Mouse (Mus musculus) MEL (cell line): ENCODE results near the gene Lrp10. TPM values are rescaled to one million over a fixed set of nuclear protein-coding genes. Genes with fewer than 3 reads are reported as not detected.
A peak's percentile ranks its signal among the peaks of the same experiment; 100 is the strongest.

Source experiments
- DNase-seq: peaks from one replicate; pipeline ENCODE4 v3.0.0; 2011; ENCODE audit warnings: low read depth, low spot score
- H3K27ac ChIP-seq: 2 replicates; pipeline ENCODE4 v1.5.1; 2012; ENCODE audit warnings: low read depth, mild to moderate bottlenecking, control low read depth, low read length, moderate library complexity; ENCODE audit not compliant: control insufficient read depth
- H3K27me3 ChIP-seq, 2 experiments: fragments of 150-350 bp in 1 of 2; sonication (generic) in 1 of 2; 2 replicates each; pipeline ENCODE4 v1.6.1; 2012; ENCODE audit warnings: low read length in 2 of 2, mild to moderate bottlenecking in 2 of 2, improper control_type of control experiment in 1 of 2, moderate library complexity in 1 of 2; ENCODE audit not compliant: insufficient read depth in 2 of 2, control insufficient read depth in 1 of 2
- H3K36me3 ChIP-seq, 2 experiments: 2 replicates each; pipeline ENCODE4 v1.6.1; 2012 to 2014; ENCODE audit warnings: low read length in 2 of 2, improper control_type of control experiment in 1 of 2, inconsistent platforms in 1 of 2, mild to moderate bottlenecking in 1 of 2; ENCODE audit not compliant: insufficient read depth in 2 of 2, control insufficient read depth in 1 of 2
- H3K4me1 ChIP-seq, 2 experiments: fragments of 150-350 bp in 1 of 2; sonication (generic) in 1 of 2; 2 replicates each; pipeline ENCODE4 v1.6.1; 2012; ENCODE audit warnings: low read length in 2 of 2, improper control_type of control experiment in 1 of 2, mild to moderate bottlenecking in 1 of 2; ENCODE audit not compliant: insufficient read depth in 2 of 2, control insufficient read depth in 1 of 2
- H3K4me3 ChIP-seq, 2 experiments: fragments of 150-350 bp in 1 of 2; sonication (generic) in 1 of 2; 2 replicates each; pipeline ENCODE4 v1.5.1; 2012; ENCODE audit warnings: low read depth in 2 of 2, low read length in 2 of 2, mild to moderate bottlenecking in 2 of 2, moderate library complexity in 2 of 2, control low read depth in 1 of 2, improper control_type of control experiment in 1 of 2; ENCODE audit not compliant: control insufficient read depth in 1 of 2, insufficient read depth in 1 of 2
- H3K79me2 ChIP-seq: 2 replicates; pipeline ENCODE4 v1.6.1; 2012; ENCODE audit warnings: mild to moderate bottlenecking, low read length, moderate library complexity; ENCODE audit not compliant: control insufficient read depth, poor library complexity, insufficient read depth
- H3K9ac ChIP-seq: 2 replicates; pipeline ENCODE4 v1.6.1; 2012; ENCODE audit warnings: low read depth, mild to moderate bottlenecking, control low read depth, low read length, moderate library complexity; ENCODE audit not compliant: control insufficient read depth, poor library complexity, severe bottlenecking
- H3K9me3 ChIP-seq: fragments of 150-350 bp; sonication (generic); replicated peaks from 2 replicates; pipeline ENCODE4 v1.6.1; 2012; ENCODE audit warnings: mild to moderate bottlenecking, low read length, improper control_type of control experiment, moderate library complexity; ENCODE audit not compliant: insufficient read depth
- BHLHE40 ChIP-seq: IDR thresholded peaks from 2 replicates; pipeline ENCODE4 v1.6.1; 2012; ENCODE audit warnings: low read depth, mild to moderate bottlenecking, inconsistent platforms, low read length, improper control_type of control experiment, borderline replicate concordance
- CHD1 ChIP-seq: IDR thresholded peaks from 2 replicates; pipeline ENCODE4 v1.6.1; 2012; ENCODE audit warnings: low read depth, mild to moderate bottlenecking, inconsistent platforms, low read length, improper control_type of control experiment
- CHD2 ChIP-seq: IDR thresholded peaks from 2 replicates; pipeline ENCODE4 v1.6.1; 2011; ENCODE audit warnings: low read length, improper control_type of control experiment
- CTCF ChIP-seq, 3 experiments: IDR thresholded peaks in 2 of 3; conservative IDR thresholded peaks in 1 of 3; 2 replicates each; pipeline ENCODE4 v1.5.1; 2011 to 2012; ENCODE audit warnings: low read length in 3 of 3, low read depth in 2 of 3, mild to moderate bottlenecking in 2 of 3, improper control_type of control experiment in 1 of 3, inconsistent platforms in 1 of 3, mixed read lengths in 1 of 3, moderate library complexity in 1 of 3; ENCODE audit not compliant: control insufficient read depth in 1 of 3, insufficient read depth in 1 of 3, poor library complexity in 1 of 3, severe bottlenecking in 1 of 3
- E2F4 ChIP-seq: IDR thresholded peaks from 2 replicates; pipeline ENCODE4 v1.6.1; 2011; ENCODE audit warnings: low read depth, low read length, improper control_type of control experiment, borderline replicate concordance
- ELF1 ChIP-seq: IDR thresholded peaks from 2 replicates; pipeline ENCODE4 v1.6.1; 2014; ENCODE audit warnings: low read depth, mild to moderate bottlenecking, inconsistent platforms, low read length, improper control_type of control experiment, moderate library complexity
- EP300 ChIP-seq, 2 experiments: IDR thresholded peaks; 2 replicates each; pipeline ENCODE4 v1.6.1; 2011; ENCODE audit warnings: improper control_type of control experiment in 2 of 2, low read length in 2 of 2, low read depth in 1 of 2, mild to moderate bottlenecking in 1 of 2
- ETS1 ChIP-seq: IDR thresholded peaks from 2 replicates; pipeline ENCODE4 v1.6.1; 2012; ENCODE audit warnings: low read depth, mild to moderate bottlenecking, inconsistent platforms, low read length, improper control_type of control experiment, moderate library complexity
- GABPA ChIP-seq: IDR thresholded peaks from 2 replicates; pipeline ENCODE4 v1.6.1; 2012; ENCODE audit warnings: low read depth, mild to moderate bottlenecking, inconsistent platforms, low read length, improper control_type of control experiment, moderate library complexity
- GATA1 ChIP-seq: IDR thresholded peaks from 2 replicates; pipeline ENCODE4 v1.6.1; 2011; ENCODE audit warnings: low read depth, low read length, improper control_type of control experiment
- HCFC1 ChIP-seq: IDR thresholded peaks from 2 replicates; pipeline ENCODE4 v1.6.1; 2012; ENCODE audit warnings: low read depth, mild to moderate bottlenecking, inconsistent platforms, low read length, improper control_type of control experiment, moderate library complexity
- JUND ChIP-seq: IDR thresholded peaks from 2 replicates; pipeline ENCODE4 v1.6.1; 2011; ENCODE audit warnings: low read depth, mild to moderate bottlenecking, improper control_type of control experiment, low read length
- KAT2A ChIP-seq: conservative IDR thresholded peaks from 2 replicates; pipeline ENCODE4 v1.6.1; 2012; ENCODE audit warnings: low read depth, low read length, improper control_type of control experiment, inconsistent platforms
- MAFK ChIP-seq: IDR thresholded peaks from 2 replicates; pipeline ENCODE4 v1.6.1; 2011; ENCODE audit warnings: low read depth, mild to moderate bottlenecking, low read length, improper control_type of control experiment, borderline replicate concordance
- MAX ChIP-seq: IDR thresholded peaks from 2 replicates; pipeline ENCODE4 v1.6.1; 2011; ENCODE audit warnings: low read length, improper control_type of control experiment
- MAZ ChIP-seq: IDR thresholded peaks from 2 replicates; pipeline ENCODE4 v1.6.1; 2012; ENCODE audit warnings: low read depth, mild to moderate bottlenecking, inconsistent platforms, low read length, improper control_type of control experiment
- MEF2A ChIP-seq: IDR thresholded peaks from 2 replicates; pipeline ENCODE4 v1.6.1; 2014; ENCODE audit warnings: low read depth, mild to moderate bottlenecking, inconsistent platforms, low read length, improper control_type of control experiment; ENCODE audit not compliant: poor library complexity, insufficient replicate concordance, severe bottlenecking; ENCODE audit errors: extremely low read depth
- MXI1 ChIP-seq: IDR thresholded peaks from 2 replicates; pipeline ENCODE4 v1.6.1; 2011; ENCODE audit warnings: mild to moderate bottlenecking, low read depth, low read length, improper control_type of control experiment
- MYB ChIP-seq: IDR thresholded peaks from 2 replicates; pipeline ENCODE4 v1.6.1; 2011; ENCODE audit warnings: mild to moderate bottlenecking, low read depth, low read length, improper control_type of control experiment
- MYC ChIP-seq: IDR thresholded peaks from 2 replicates; pipeline ENCODE4 v1.6.1; 2011; ENCODE audit warnings: low read depth, mild to moderate bottlenecking, low read length, improper control_type of control experiment, moderate library complexity
- POLR2A ChIP-seq, 2 experiments: IDR thresholded peaks; 2 replicates each; pipeline ENCODE4 v1.6.1; 2011 to 2012; ENCODE audit warnings: low read length in 2 of 2, mild to moderate bottlenecking in 2 of 2, control low read depth in 1 of 2, improper control_type of control experiment in 1 of 2, low read depth in 1 of 2, moderate library complexity in 1 of 2; ENCODE audit not compliant: control insufficient read depth in 1 of 2, insufficient read depth in 1 of 2, poor library complexity in 1 of 2
- POLR2AphosphoS5 ChIP-seq: IDR thresholded peaks from 2 replicates; pipeline ENCODE4 v1.6.1; 2012; ENCODE audit warnings: low read depth, borderline replicate concordance, mild to moderate bottlenecking, inconsistent platforms, low read length, moderate library complexity, mixed read lengths
- RAD21 ChIP-seq: IDR thresholded peaks from 2 replicates; pipeline ENCODE4 v1.6.1; 2011; ENCODE audit warnings: mild to moderate bottlenecking, low read depth, low read length, improper control_type of control experiment
- RCOR1 ChIP-seq: IDR thresholded peaks from 2 replicates; pipeline ENCODE4 v1.6.1; 2012; ENCODE audit warnings: low read depth, mild to moderate bottlenecking, inconsistent platforms, low read length, improper control_type of control experiment
- SIN3A ChIP-seq: IDR thresholded peaks from 2 replicates; pipeline ENCODE4 v1.6.1; 2012; ENCODE audit warnings: low read length, improper control_type of control experiment, inconsistent platforms
- SMC3 ChIP-seq: IDR thresholded peaks from 2 replicates; pipeline ENCODE4 v1.6.1; 2011; ENCODE audit warnings: low read depth, low read length, improper control_type of control experiment
- TAL1 ChIP-seq: IDR thresholded peaks from 2 replicates; pipeline ENCODE4 v1.6.1; 2012; ENCODE audit warnings: mild to moderate bottlenecking, inconsistent platforms, low read length, moderate library complexity, mixed read lengths
- TBP ChIP-seq: IDR thresholded peaks from 2 replicates; pipeline ENCODE4 v1.8.0; 2011; ENCODE audit warnings: low read depth, low read length, improper control_type of control experiment
- TCF12 ChIP-seq: IDR thresholded peaks from 2 replicates; pipeline ENCODE4 v1.6.1; 2014; ENCODE audit warnings: low read depth, mild to moderate bottlenecking, inconsistent platforms, low read length, improper control_type of control experiment, moderate library complexity
- UBTF ChIP-seq: IDR thresholded peaks from 2 replicates; pipeline ENCODE4 v1.6.1; 2012; ENCODE audit warnings: low read depth, mild to moderate bottlenecking, inconsistent platforms, low read length, improper control_type of control experiment, moderate library complexity, borderline replicate concordance; ENCODE audit not compliant: insufficient read depth
- USF1 ChIP-seq: IDR thresholded peaks from 2 replicates; pipeline ENCODE4 v1.6.1; 2014; ENCODE audit warnings: low read depth, mild to moderate bottlenecking, inconsistent platforms, low read length, improper control_type of control experiment, moderate library complexity
- USF2 ChIP-seq, 2 experiments: IDR thresholded peaks; 2 replicates each; pipeline ENCODE4 v1.6.1; 2011 to 2012; ENCODE audit warnings: improper control_type of control experiment in 2 of 2, low read length in 2 of 2, borderline replicate concordance in 1 of 2, inconsistent platforms in 1 of 2, low read depth in 1 of 2, mild to moderate bottlenecking in 1 of 2; ENCODE audit not compliant: insufficient read depth in 1 of 2
- ZC3H11A ChIP-seq: IDR thresholded peaks from 2 replicates; pipeline ENCODE4 v1.6.1; 2012; ENCODE audit warnings: low read depth, mild to moderate bottlenecking, inconsistent platforms, low read length, improper control_type of control experiment
- ZKSCAN1 ChIP-seq: IDR thresholded peaks from 2 replicates; pipeline ENCODE4 v1.6.1; 2012; ENCODE audit warnings: low read depth, mild to moderate bottlenecking, inconsistent platforms, low read length, improper control_type of control experiment, moderate library complexity
- ZMIZ1 ChIP-seq: IDR thresholded peaks from 2 replicates; pipeline ENCODE4 v1.6.1; 2012; ENCODE audit warnings: low read depth, mild to moderate bottlenecking, inconsistent platforms, low read length, improper control_type of control experiment, moderate library complexity
- ZNF384 ChIP-seq: IDR thresholded peaks from 2 replicates; pipeline ENCODE4 v1.6.1; 2012; ENCODE audit warnings: low read depth, mild to moderate bottlenecking, inconsistent platforms, low read length, improper control_type of control experiment
- polyA plus RNA-seq, 2 experiments: library from polyadenylated mRNA; stranded (reverse) in 1 of 2; unstranded in 1 of 2; fragments of >175 nt in 1 of 2; fragments of >200 nt in 1 of 2; gene quantifications; 2 replicates each; pipeline versions ENCODE4 v1.2.1 to v1.2.4; 2012; ENCODE audit warnings: low replicate concordance in 2 of 2, low read depth in 1 of 2; ENCODE audit not compliant: insufficient read length in 2 of 2, insufficient read depth in 1 of 2, missing spikeins in 1 of 2
- total RNA-seq: library from RNA; depleted of rRNA; stranded (reverse); fragments of 300-350 nt; gene quantifications from 2 replicates; pipeline ENCODE4 v1.2.3, GENCODE M21; 2012

Lrp10 gene
- total and polyA plus RNA-seq, 3 experiments, result 53.6 to 110 TPM; not detected in 1

DNA sequence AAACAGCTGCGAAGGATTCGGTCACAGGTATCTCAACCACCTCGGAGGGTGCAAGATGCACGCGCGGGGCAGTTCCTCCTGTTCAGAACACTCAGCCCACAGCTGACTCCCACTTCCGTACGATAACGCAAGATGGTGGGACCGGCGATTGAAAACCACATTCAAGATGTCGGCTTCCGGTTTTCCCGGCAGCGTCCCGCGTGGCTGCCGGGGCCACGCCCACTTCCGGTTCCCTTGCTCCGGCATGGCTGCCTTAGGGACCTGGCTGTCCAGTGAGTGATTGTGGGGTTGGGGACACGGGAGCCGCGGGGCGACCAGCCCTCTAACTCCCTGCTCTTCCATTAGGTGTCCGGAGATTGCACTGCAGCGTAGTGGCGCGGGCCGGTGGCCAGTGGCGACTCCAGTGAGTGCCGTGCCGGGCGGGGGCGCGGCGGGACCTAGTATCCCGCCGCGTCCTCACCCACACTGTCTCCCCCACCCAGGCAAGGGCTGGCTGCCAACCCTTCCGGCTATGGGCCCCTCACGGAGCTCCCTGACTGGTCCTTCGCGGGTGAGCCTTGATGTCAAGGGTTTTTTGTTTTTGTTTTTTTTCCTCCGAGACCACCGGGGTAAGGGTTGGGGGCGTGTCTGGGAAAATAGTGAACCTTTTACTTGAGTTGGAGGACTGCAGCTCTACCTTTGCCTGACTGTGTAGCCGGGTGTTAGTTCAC, 37.1 kb upstream of the Lrp10 start, which contains the start of gene Mrpl52:
Gene Mrpl52, plus strand, starts transcription at position 221 of the 710 bp plus-strand sequence.
- Histone ChIP-seq H3K4me1 (peaks cover 5 to 42% of the 10 kb centered on the region in 2 experiments; a peak in 3 of 4 replicates), H3K79me2 (peaks cover 32% of the 10 kb centered on the region), H3K9ac (peak within 1 kb of the TSS; percentile 94), H3K9me3 (no peaks in the 10 kb centered on the region), H3K4me3 (peak within 1 kb of the TSS; percentile 67 to 92), H3K36me3 (peaks cover 0 to 44% of the 10 kb centered on the region in 2 experiments; a peak in 2 of 4 replicates), H3K27me3 (no peaks in the 10 kb centered on the region), H3K27ac (peak within 1 kb of the TSS; percentile 100)
- peak; percentile 98 for DNase-seq
- TF ChIP-seq USF1, result peak; percentile 68
- peak; percentile 44 for TF ChIP-seq RCOR1
- peak; percentile 86 to 92 for TF ChIP-seq POLR2A (IDR thresholded peaks at IDR 0.05; ENCODE audit: control insufficient read depth in 1 of 2, insufficient read depth in 1 of 2, low read depth in 1 of 2, low read length in 2 of 2, poor library complexity in 1 of 2)
- TF ChIP-seq ETS1, result peak; percentile 100
- TF ChIP-seq ZC3H11A, result peak; percentile 26; the same call in 1 of the 2 replicates
- no peak for TF ChIP-seq USF2 (IDR thresholded peaks at IDR 0.05; ENCODE audit: borderline replicate concordance in 1 of 2, insufficient read depth in 1 of 2, low read depth in 1 of 2, low read length in 2 of 2)
- peak; percentile 82 for TF ChIP-seq GATA1
- peak; percentile 82 for TF ChIP-seq TCF12
- TF ChIP-seq MXI1, result peak; percentile 97
- no peak for TF ChIP-seq GABPA
- TF ChIP-seq MEF2A, result no peak
- peak; percentile 59 for TF ChIP-seq MYB
- TF ChIP-seq JUND, result 0 out of 2 replicates have a peak, but pooled peaks have one; percentile 6
- TF ChIP-seq TAL1, result peak; percentile 58
- peak; percentile 56; the same call in 1 of the 2 replicates for TF ChIP-seq KAT2A
- no peak for TF ChIP-seq CHD2
- peak; percentile 7 to 85; a peak in 3 of 4 replicates for TF ChIP-seq EP300 (IDR thresholded peaks at IDR 0.05; ENCODE audit: low read depth in 1 of 2, low read length in 2 of 2)
- TF ChIP-seq ZKSCAN1, result no peak
- TF ChIP-seq ELF1, result peak; percentile 89
- no peak for TF ChIP-seq UBTF
- peak; percentile 98 for TF ChIP-seq SIN3A
- no peak; the same call in 1 of the 2 replicates for TF ChIP-seq CHD1
- peak; percentile 80 for TF ChIP-seq ZMIZ1
- peak; percentile 2; the same call in 1 of the 2 replicates for TF ChIP-seq ZNF384
- no peak for TF ChIP-seq SMC3
- peak; percentile 90 for TF ChIP-seq BHLHE40
- peak; percentile 48; the same call in 1 of the 2 replicates for TF ChIP-seq E2F4
- TF ChIP-seq MAX, result peak; percentile 94
- TF ChIP-seq MYC, result peak; percentile 95
- TF ChIP-seq HCFC1, result peak; percentile 83
- TF ChIP-seq CTCF (IDR thresholded peaks at IDR 0.05 in 2 of 3, conservative IDR thresholded peaks at IDR 0.05 in 1 of 3; ENCODE audit: control insufficient read depth in 1 of 3, insufficient read depth in 1 of 3, low read depth in 2 of 3, low read length in 3 of 3, poor library complexity in 1 of 3, severe bottlenecking in 1 of 3), result no peak
- no peak for TF ChIP-seq MAZ
- no peak for TF ChIP-seq RAD21
- no peak for TF ChIP-seq MAFK
- TF ChIP-seq POLR2AphosphoS5, result no peak
- TF ChIP-seq TBP, result peak; percentile 88
